Mouse (Mus musculus) forebrain, embryonic 13.5 days (tissue): Measurements from ENCODE around the gene Olfr1423. TPM values are rescaled to one million over a fixed set of nuclear protein-coding genes. Genes with fewer than 3 reads are reported as not detected.

Experiments
- ATAC-seq: fragments of 200-750 bp; cut with Nextera tagmentation; 2 replicates; pipeline ENCODE4 v1.8.0; 2017
- H3K27ac ChIP-seq: fragments of 300-500 bp; sonication (generic); 2 replicates; pipeline ENCODE4 v1.5.1; 2015; ENCODE audit warnings: inconsistent platforms, mild to moderate bottlenecking, moderate library complexity
- H3K27me3 ChIP-seq: fragments of 300-500 bp; sonication (generic); 2 replicates; pipeline ENCODE4 v1.6.1; 2015; ENCODE audit warnings: mild to moderate bottlenecking, inconsistent platforms
- H3K36me3 ChIP-seq: fragments of 300-500 bp; sonication (generic); 2 replicates; pipeline ENCODE4 v1.6.1; 2015; ENCODE audit warnings: mild to moderate bottlenecking, inconsistent platforms; ENCODE audit not compliant: poor library complexity, severe bottlenecking
- H3K4me1 ChIP-seq: fragments of 300-500 bp; sonication (generic); 2 replicates; pipeline ENCODE4 v1.6.1; 2015; ENCODE audit warnings: inconsistent platforms
- H3K4me2 ChIP-seq: fragments of 300-500 bp; sonication (generic); 2 replicates; pipeline ENCODE4 v1.6.1; 2015; ENCODE audit warnings: inconsistent platforms, mild to moderate bottlenecking, moderate library complexity
- H3K4me3 ChIP-seq: fragments of 300-500 bp; sonication (generic); 2 replicates; pipeline ENCODE4 v1.5.1; 2015; ENCODE audit warnings: mild to moderate bottlenecking, inconsistent platforms
- H3K9ac ChIP-seq: fragments of 300-500 bp; sonication (generic); 2 replicates; pipeline ENCODE4 v1.6.1; 2015; ENCODE audit warnings: mild to moderate bottlenecking, inconsistent platforms
- H3K9me3 ChIP-seq: fragments of 300-500 bp; sonication (generic); replicated peaks from 2 replicates; pipeline ENCODE4 v1.6.1; 2016; ENCODE audit warnings: inconsistent platforms
- WGBS: fragments of 180-500 bp; shearing (Covaris S2); methylation state at CpG from one replicate; pipeline ENCODE4 v1.1.7; 2015; 5-methylcytosine and 5-hydroxymethylcytosine counted together
- polyA plus RNA-seq: library from polyadenylated mRNA; unstranded; fragments of >200 nt; fragmentation: Nextera tagmentation; extraction: Ambion mirVana; gene quantifications from 2 replicates; pipeline ENCODE4 v1.2.1, GENCODE M21; 2015

Olfr1423 gene
- polyA plus RNA-seq, 1 experiment from 2014 or later: not detected

- Histone ChIP-seq H3K27me3 (no peaks in the 10 kb centered on the region), H3K4me2 (peak overlapping the region; percentile 66), H3K27ac (no peak overlapping the region), H3K4me3 (peak overlapping the region; percentile 70), H3K9ac (peak overlapping the region; percentile 46; the same call in 1 of the 2 replicates), H3K36me3 (no peaks in the 10 kb centered on the region), H3K4me1 (peaks cover 1% of the 10 kb centered on the region; the same call in 1 of the 2 replicates), H3K9me3 (no peaks in the 10 kb centered on the region)
- WGBS: 1% methylated on average over 10 of the region's 10 CpGs
- no peak for ATAC-seq
These were observed 28.5 kb downstream of the Olfr1423 start for GRCm38 (mm10) chr19:12012615-12013014.

- Histone ChIP-seq H3K9me3 (no peaks in the 10 kb centered on the region), H3K4me2 (peak overlapping the region; percentile 66), H3K36me3 (no peaks in the 10 kb centered on the region), H3K4me1 (peaks cover 9% of the 10 kb centered on the region), H3K4me3 (peak overlapping the region; percentile 70), H3K27me3 (no peaks in the 10 kb centered on the region), H3K9ac (peak overlapping the region; percentile 5; the same call in 1 of the 2 replicates), H3K27ac (peak overlapping the region; percentile 95)
- WGBS: under 1% methylated on average over 49 of the region's 49 CpGs
- peak; percentile 86 for ATAC-seq
These were observed 29.3 kb downstream of the Olfr1423 start for GRCm38 (mm10) chr19:12011560-12012556.

- peak overlapping the region; percentile 70 for H3K4me3 ChIP-seq
These were observed 30.1 kb downstream of the Olfr1423 start for GRCm38 (mm10) chr19:12010916-12011559.

GRCm38 (mm10) chr19:12010281-12010771, 30.8 kb downstream of the Olfr1423 start:
- Histone ChIP-seq H3K4me1 (peaks cover 16% of the 10 kb centered on the region), H3K36me3 (no peaks in the 10 kb centered on the region)
- WGBS: under 1% methylated on average over 24 of the region's 24 CpGs

More at GRCm38 (mm10) chr19:12010916-12011559, 30.1 kb downstream of the Olfr1423 start:
- Histone ChIP-seq H3K9me3 (no peaks in the 10 kb centered on the region), H3K36me3 (no peaks in the 10 kb centered on the region), H3K27ac (peak overlapping the region; percentile 95), H3K27me3 (no peaks in the 10 kb centered on the region), H3K9ac (peak overlapping the region; percentile 84), H3K4me1 (peaks cover 16% of the 10 kb centered on the region), H3K4me2 (peak overlapping the region; percentile 66)
- under 1% methylated on average over 26 of the region's 26 CpGs for WGBS
- ATAC-seq: peak; percentile 65

GRCm38 (mm10) chr19:12009501-12010280, 31.4 kb downstream of the Olfr1423 start:
- Histone ChIP-seq H3K27ac (peak overlapping the region; percentile 95), H3K4me2 (peak overlapping the region; percentile 66), H3K27me3 (no peaks in the 10 kb centered on the region), H3K4me1 (peaks cover 18% of the 10 kb centered on the region), H3K4me3 (peak overlapping the region; percentile 70), H3K9ac (peak overlapping the region; percentile 84), H3K9me3 (no peaks in the 10 kb centered on the region), H3K36me3 (no peaks in the 10 kb centered on the region)
- WGBS: under 1% methylated on average over 24 of the region's 24 CpGs
- peak; percentile 14 for ATAC-seq

More at GRCm38 (mm10) chr19:12010281-12010771, 30.8 kb downstream of the Olfr1423 start:
- ATAC-seq: peak; percentile 13
- H3K9ac ChIP-seq: peak overlapping the region; percentile 84
- peak overlapping the region; percentile 70 for H3K4me3 ChIP-seq
- H3K27ac ChIP-seq: peak overlapping the region; percentile 95
- no peaks in the 10 kb centered on the region for H3K27me3 ChIP-seq
- no peaks in the 10 kb centered on the region for H3K9me3 ChIP-seq
- H3K4me2 ChIP-seq: peak overlapping the region; percentile 66

- no peaks in the 10 kb centered on the region for H3K9me3 ChIP-seq
- no peak overlapping the region; the same call in 1 of the 2 replicates for H3K27ac ChIP-seq
- H3K27me3 ChIP-seq: no peaks in the 10 kb centered on the region
- no peak for ATAC-seq
- no peaks in the 10 kb centered on the region for H3K36me3 ChIP-seq
- WGBS: 22% methylated on average over 17 of the region's 17 CpGs
- H3K4me3 ChIP-seq: peak overlapping the region; percentile 9; the same call in 1 of the 2 replicates
- H3K4me1 ChIP-seq: peaks cover 25% of the 10 kb centered on the region
- no peak overlapping the region for H3K9ac ChIP-seq
- H3K4me2 ChIP-seq: 0 out of 2 replicates have a peak overlapping the region, but pooled peaks have one; percentile 3
These were observed 32.4 kb downstream of the Olfr1423 start for GRCm38 (mm10) chr19:12008410-12009380.

- H3K9me3 ChIP-seq: no peaks in the 10 kb centered on the region
- H3K27ac ChIP-seq: no peak overlapping the region
- H3K4me2 ChIP-seq: peak overlapping the region; percentile 71
- no peak for ATAC-seq
- 13% methylated on average over 17 of the region's 17 CpGs for WGBS
- no peak overlapping the region for H3K9ac ChIP-seq
- no peaks in the 10 kb centered on the region for H3K36me3 ChIP-seq
- peak overlapping the region; percentile 55 for H3K4me3 ChIP-seq
- no peaks in the 10 kb centered on the region for H3K27me3 ChIP-seq
- H3K4me1 ChIP-seq: peaks cover 25% of the 10 kb centered on the region
These were observed 33.8 kb downstream of the Olfr1423 start for GRCm38 (mm10) chr19:12007105-12007931.

GRCm38 (mm10) chr19:12006361-12006947, 34.7 kb downstream of the Olfr1423 start:
- H3K4me3 ChIP-seq: peak overlapping the region; percentile 55
- no peak for ATAC-seq
- H3K4me1 ChIP-seq: peaks cover 25% of the 10 kb centered on the region
- no peaks in the 10 kb centered on the region for H3K36me3 ChIP-seq
- H3K9ac ChIP-seq: peak overlapping the region; percentile 65
- no peaks in the 10 kb centered on the region for H3K9me3 ChIP-seq
- H3K4me2 ChIP-seq: peak overlapping the region; percentile 71
- no peak overlapping the region for H3K27ac ChIP-seq
- no peaks in the 10 kb centered on the region for H3K27me3 ChIP-seq
- under 1% methylated on average over 17 of the region's 17 CpGs for WGBS

GRCm38 (mm10) chr19:12005376-12006360, 35.4 kb downstream of the Olfr1423 start:
- under 1% methylated on average over 41 of the region's 41 CpGs for WGBS
- peak; percentile 78 for ATAC-seq
- peak overlapping the region; percentile 71 for H3K4me2 ChIP-seq

More at GRCm38 (mm10) chr19:12005376-12006360, 35.4 kb downstream of the Olfr1423 start:
- Histone ChIP-seq H3K27me3 (no peaks in the 10 kb centered on the region), H3K9ac (peak overlapping the region; percentile 65), H3K4me3 (peak overlapping the region; percentile 55), H3K27ac (peak overlapping the region; percentile 64), H3K4me1 (peaks cover 25% of the 10 kb centered on the region), H3K9me3 (no peaks in the 10 kb centered on the region), H3K36me3 (no peaks in the 10 kb centered on the region)
